Mouse (Mus musculus) spleen, adult 2 months (tissue): Measurements from ENCODE around the gene Gm21983.

Experiments used
- CTCF ChIP-seq: fragments of 200-500 bp; IDR thresholded peaks from 2 replicates; pipeline ENCODE4 v1.5.1; 2011; ENCODE audit warnings: mild to moderate bottlenecking, inconsistent platforms; ENCODE audit not compliant: insufficient read depth, insufficient read length, insufficient replicate concordance; ENCODE audit errors: extremely low read depth
- POLR2A ChIP-seq: fragments of 200-500 bp; IDR thresholded peaks from 2 replicates; pipeline ENCODE4 v1.6.1; 2011; ENCODE audit warnings: low read depth, low read length, inconsistent platforms

DNA sequence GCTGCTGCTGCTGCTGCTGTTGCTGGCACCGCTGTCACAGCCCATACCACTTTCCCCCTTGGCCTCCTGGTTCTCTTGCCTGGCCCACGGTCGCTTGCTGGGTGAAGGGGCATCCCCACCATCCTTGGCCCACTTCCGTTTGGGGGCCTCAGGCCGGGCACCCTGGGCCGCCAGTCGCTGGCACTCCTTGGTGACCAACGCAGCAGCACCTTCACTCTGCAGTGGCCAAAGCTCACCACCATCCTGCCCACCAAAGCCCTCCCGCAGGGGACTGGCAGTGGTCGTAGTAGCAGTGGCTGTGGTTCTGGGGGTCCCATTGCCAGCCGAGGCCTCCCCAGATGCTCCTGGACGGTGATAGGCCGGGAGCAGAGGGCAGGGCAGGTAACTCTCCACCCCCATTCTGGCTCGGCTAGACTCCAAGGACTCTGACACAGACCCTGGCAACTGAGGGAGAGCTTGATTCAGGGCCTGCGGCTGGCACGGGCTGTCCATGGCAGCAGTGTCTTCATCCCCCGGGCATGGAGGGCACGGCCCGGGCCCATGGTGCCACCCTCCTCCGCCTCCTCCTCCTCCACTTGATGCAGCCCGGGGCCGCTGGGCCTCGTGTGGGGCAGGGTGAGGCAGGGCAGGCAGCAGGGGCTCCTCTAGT is 15.8 kb downstream of the Gm21983 start:
- TF ChIP-seq CTCF (no peak), POLR2A (no peak)
